Mouse (Mus musculus) fibroblast of lung, adult 2 months (primary cell): Measurements from ENCODE around the gene Pdk2.
"Not testable (repeated sequence)": the region's sequence is repeated elsewhere in the genome, so short reads cannot be mapped to it uniquely, and the experiment has no call there.

Experiments used
- DNase-seq: peaks from one replicate; pipeline ENCODE4 v3.0.0-alpha.2; 2011; ENCODE audit warnings: low read depth

The Pdk2 gene

DNA sequence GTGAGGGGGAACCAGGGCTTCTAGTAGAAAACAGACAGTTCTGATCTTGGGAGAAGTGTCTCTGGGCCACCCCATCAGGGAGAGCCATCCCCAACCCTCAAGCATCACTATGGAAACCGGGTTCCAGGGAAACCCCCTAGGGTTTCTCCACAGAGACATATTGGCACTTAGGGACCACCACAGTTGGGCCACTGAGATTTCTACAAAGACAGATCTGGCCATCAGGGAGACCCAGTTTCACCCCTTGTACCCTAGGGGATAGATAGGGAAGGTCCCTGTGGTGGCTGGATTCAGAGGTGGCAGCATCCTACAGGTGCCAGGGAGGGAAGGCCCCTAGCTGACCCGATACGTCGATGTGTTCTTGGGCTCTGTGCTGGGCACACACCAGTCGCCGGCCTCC, 14.3 kb downstream of the Pdk2 start:
- no peak for DNase-seq

DNA sequence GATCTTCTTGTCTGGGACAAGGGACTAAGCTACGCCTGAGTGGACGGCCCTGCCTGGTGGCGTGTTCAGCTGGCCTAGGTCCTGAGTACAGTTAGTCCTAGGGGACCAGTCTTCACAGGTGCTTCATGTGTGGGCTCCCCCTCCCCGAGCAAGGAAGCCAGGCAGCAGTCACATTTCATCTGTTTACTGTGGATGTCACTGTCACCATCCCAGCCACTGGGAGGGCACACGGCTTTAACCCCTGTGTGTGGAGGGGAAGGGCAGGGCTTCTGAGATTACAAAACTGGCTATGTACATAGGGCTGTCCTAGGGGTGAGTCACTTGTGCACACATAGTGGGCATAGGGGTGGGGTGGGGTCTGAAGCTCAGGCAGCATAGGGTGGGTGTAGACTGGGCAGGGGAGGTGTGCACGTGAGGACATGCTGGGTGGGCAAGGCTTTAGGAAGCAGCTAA, 15.0 kb downstream of the Pdk2 start:
- no peak for DNase-seq

DNA sequence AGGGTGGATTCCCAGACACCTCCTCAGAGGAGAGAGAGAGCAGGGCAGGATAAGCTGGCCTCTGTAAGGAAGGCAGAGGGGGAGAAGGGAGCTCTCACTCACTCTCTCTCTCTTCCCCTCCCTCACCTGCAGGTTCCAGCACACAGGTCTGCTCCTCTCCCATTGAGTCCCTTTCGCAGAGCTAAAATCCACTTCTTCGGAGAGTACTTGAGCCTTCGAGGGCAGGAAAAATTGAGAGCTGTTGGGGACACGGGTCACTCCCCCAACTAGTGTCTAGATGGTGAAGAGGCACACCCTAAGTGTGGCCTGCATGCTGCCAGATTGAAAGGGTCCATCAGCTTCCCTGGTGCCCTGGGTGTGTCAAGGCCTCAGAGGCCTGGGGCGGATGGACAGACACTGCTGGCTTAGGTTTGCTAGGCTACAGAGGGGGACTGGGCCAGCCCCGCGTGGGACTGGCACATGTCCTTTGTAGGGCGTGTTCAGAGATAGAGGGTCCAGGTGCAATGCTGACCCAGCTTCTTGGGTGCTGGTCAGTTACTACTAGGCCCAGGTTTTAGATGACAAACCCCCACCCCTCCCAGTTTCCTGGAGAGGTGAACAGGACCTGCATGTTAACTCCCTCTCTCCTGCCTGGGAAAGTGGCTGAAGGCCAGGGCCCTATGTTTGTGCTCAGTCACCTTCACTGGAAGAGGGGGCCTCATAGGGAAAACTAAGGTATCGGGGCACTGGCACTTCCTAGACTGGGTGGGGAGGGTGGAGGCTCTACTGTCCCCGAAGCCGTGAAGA, 15.7 kb downstream of the Pdk2 start:
- DNase-seq, result no peak

DNA sequence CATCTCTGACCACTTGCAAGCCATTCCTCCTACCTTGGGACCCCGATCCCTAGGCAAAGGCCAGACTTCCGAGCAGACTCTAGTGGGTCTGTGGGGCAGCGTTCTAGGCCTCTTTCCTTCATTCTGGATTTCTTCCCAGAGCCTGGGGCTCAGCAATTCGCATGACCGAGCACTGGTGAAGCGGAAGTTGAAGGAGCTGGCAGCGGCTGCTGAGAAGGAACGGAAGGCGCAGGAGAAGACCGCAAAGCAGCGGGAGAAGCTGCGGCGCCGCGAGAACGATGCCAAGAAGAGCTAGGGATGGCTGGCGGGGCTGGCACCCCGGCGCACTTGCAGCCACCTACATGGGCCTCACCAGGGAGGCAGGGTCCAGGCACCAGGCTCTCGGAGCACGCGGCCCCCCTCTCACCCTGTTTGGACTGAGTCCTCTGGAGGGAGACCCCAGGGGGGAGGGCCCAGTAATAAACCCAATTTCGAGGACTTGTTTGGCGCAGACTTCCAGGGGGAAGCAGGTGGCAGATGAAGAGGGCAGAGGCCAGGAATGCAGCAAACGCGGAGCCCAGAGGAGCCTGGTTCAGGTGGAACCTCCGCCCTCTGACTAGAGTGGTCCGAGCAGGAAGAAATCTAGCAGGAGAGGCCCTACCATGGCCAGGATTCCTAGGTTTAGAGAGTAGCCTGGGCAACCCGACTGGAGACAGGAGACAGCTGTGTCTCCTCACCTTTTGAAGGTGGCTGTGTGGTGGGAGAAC, 16.5 kb downstream of the Pdk2 start:
- no peak for DNase-seq

DNA sequence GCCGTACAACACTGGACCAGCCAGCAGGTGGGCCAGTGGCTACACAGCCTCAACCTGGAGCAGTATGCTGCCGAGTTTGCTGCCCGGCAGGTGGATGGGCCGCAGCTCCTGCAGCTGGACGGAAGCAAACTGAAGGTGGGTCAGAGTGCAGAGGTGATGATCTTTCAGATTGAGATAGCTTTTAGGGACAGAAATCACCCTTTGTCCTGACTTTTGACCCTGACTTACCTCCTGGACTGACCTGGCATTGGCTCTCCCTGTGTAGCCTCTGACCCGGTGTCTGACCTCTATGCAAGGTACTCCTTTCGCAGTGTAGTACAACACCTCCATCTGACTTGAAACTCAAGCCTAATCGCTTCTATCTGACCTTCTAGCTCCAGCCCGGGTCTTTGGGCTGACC, 17.7 kb downstream of the Pdk2 start:
- DNase-seq, result no peak

DNA sequence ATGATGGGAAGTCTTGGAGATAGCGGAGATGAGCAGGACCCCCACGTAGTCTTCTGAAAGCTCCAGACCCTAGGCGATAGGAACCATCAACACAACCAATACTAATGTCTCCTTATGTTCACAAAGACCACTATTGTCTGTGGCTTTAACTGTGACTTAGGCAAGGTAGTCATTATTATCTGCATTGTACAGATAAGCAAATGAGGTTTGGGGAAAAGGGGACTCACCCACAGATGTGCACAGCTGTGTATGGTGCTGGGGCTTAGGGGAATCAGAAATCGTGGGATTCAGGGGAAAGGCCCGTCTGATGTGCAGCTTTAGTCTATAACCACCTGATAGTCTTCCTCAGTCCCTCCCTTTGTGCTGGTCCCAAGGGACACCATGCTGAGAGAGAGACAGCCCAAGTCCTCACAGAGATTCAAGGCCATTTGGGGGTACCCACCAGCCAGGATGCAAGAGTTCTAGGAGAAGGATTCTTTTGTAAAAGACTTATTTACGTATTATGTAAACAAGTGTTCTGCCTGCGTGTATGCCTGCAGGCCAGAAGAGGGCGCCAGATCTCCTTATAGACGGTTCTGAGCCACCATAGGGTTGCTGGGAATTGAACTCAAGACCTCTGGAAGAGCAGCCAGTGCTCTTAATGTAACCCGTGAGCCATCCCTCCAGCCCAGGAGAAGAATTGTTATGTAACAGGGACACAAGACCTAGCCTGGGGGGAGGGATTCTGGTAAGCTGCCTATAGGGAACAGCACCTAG, 18.7 kb downstream of the Pdk2 start:
- DNase-seq, result no peak

DNA sequence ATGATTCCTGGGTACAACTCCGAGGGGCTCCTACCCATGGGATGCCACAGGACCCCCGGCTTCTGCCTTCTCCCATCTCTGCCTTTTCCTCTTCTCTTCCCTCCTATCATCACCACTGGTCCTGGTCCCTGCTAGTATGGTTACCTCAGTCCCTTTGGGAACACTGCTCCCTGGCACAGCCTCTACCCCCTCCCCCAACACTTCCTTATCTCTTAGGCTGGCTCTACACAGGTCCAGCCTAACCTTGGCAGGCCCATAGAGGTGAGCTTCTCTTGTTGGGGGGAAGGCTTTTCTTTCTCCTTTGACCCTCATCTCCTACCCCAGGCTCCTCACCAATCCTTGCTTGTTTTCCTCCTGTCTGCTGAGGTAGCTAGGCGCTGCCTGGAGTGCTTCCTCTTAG, 25.7 kb downstream of the Pdk2 start:
- no peak for DNase-seq

DNA sequence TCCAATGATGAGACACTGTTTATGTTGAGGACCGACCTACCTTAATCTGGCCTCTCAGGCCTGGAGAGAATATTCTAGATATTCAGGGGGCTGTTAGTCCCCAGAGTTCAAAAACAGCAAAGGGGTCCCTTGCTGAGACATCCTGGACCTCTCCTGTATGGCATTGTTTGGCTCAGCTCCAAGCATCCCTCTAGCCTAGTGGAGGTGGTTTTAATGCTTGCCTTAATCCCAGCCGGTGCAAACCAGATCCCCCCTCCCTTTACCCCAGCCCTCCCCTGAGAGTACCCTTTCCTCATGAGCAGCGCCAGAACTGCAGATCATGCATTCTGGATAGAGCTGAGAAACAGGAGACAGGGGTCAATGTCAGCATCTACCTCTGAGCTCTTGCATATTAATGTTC, 28.7 kb downstream of the Pdk2 start:
- DNase-seq, result no peak

DNA sequence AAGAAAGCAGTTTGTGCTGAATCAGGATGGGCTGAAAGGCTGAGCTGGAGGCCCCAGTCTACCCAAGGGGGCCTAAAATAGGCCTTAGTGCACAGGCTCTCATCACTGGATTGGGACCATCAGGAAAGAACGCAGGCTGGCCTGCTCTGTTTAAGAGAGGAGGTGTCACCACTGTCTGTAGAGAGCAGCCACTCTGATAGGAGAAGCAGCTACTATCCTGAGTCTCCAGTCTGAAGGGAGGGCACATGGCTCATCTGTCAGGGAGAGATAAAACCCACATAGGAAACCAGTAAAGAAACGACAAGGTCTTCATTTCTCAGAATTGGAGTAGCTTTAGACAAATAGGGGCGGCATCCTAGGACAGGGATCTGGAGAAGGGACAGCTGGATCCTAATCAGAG, 29.1 kb downstream of the Pdk2 start:
- DNase-seq, result no peak

DNA sequence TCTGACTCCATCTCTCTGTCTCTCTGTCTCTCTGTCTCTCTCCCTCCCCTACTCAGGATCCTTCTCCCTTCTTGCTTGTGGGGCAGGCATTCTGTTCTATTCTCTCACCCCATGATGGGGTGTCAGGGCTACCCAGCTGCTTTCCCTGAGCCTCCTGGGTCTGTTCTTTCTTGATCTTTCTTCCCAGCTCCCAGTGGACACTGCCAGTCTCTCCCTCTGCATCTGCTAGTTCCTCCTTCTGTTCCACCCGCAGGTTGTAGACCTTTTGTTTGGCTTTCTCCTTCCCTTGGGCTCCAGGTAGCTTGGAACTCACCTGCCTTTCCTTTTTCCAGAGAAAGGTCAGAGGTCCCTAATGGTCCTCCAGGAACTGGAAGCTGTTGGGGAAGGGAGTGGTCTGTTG, 29.7 kb downstream of the Pdk2 start:
- no peak for DNase-seq

DNA sequence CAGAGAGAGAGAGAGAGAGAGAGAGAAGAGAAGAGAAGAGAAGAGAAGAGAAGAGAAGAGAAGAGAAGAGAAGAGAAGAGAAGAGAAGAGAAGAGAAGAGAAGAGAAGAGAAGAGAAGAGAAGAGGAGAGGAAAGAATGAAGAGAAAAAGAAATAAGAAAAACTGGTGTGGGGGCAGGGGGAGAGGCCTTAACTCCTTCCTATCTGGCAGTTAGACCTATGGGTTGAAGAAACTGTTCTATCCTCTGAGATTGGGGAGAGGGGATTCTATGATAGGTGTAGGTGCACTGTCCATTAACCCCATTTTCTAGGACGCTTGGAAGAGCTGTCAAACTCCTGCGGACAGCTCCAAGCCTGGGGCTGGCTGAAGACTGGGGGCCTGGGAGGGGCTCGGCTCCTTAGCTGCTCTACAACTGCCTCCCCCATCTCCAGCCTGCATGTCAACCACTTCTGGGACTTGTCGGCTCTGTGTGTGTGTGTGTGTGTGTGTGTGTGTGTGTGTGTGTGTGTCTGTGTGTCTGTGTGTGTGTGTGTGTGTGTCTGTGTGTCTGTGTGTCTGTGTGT, 30.2 kb downstream of the Pdk2 start:
- not testable (repeated sequence) for DNase-seq

DNA sequence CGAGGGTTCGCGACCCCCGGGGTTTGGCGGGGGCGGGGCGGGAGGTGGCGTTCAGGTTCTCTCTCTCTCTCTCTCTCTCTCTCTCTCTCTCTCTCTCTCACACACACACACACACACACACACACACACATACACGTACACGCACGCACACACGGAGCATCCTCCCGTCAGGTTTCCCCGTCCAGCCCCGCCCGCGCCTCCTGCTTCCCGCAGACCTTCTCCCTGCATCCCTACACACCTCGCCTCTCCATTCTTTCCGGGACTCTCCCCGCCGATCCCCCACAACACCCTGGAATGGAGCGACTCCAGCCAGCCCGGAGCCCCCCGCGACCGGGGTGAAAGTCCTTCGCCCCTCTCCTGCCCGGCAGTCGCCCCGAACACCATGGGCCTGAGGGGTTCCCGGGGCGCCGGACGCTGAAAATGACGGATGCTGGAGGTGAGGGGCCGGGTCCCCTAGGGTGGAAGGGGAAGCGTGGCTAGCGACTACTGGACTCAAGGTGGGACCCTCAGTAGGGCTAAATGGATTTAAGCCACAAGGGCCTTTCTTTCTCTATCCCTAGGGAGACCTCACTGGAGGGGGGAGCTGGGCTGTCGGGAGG, 30.9 kb downstream of the Pdk2 start:
- DNase-seq, result no peak

DNA sequence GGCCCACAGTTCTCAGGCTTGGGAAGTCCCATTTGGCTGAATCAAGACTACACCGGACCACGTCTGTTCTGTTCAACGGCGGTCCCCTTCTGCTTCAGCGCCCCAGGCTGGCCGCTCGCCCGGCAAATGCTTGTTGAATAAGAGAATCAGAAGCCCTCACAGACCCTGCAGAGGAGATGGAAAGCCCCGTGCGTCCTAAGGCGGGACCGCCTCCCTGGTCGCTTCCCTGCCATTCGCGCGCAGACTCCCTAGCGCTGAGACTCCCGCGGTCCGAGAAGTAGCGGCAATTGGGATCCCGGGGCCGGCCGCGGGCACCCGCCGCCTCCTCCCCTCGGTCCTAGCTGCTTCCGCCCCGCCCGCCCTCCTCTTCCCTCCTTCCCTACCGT, 31.5 kb downstream of the Pdk2 start, which contains the start of gene Samd14:
TSS of gene Samd14 (plus strand) at position 251 of the 386 bp plus-strand sequence.
- DNase-seq, result no peak

DNA sequence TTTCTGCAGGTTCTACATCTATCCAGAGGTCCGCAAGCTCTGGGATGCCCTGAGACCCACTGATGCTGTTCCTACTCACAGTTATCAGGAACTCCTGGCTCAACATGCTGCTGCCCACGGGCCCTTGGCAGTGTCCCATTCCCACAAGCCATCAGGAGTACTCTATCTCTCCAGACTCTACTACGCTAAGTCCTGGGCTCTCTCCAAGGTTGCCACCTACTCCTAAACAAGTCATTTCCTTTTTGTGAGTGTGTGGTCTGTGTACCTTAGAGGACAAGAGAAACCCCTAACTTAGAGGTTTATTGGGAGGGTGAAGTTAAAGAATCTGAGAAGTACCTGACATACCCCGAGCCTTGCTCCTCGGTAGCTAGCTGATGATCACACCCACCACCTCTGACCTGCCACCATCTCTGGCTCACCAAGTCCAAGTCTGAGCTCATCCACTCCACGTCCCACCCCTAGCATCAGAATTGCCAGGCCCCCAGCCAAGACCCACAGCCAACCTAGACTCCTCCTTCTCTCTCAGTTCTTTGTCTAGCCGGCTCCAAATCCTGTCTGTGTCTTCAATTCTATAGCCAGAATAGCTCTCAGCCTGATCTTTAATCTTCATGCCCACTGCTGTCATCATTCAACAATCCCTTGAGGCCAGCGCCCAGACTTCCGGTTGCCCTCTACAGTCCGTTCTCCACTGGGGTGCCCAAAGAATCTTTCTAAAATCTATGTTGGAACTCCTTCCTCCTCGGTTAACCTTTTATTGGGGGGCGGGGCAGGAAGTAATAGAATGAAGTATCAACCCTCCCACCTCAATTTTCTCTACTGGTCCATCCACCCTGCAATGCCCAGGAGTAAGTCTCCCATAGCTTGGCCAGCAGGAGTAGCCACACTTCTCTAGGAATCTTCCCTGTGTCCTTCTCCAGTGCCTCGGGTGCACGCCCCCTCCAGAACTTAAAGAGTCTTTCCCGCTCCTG, 32.2 kb downstream of the Pdk2 start:
- no peak for DNase-seq

DNA sequence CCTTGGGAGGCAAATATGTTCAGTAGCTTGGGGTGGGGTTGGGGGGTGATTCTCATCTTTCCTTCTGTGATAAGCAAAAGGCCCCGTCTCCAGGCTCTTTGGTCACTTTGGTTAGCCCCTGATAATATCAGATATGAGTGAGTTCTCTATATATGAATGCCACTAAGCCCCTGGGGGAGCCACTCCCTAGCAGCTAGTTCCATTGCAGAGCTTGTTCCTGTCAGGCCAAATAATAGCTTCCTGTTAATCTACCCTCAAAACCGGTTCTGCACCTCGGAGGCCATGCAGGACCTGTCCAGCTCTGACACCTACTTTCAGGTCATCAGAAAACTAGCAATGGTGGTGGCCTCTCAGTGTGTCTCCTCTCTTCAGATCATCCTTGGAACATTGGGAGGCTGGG, 33.7 kb downstream of the Pdk2 start:
- DNase-seq, result no peak

DNA sequence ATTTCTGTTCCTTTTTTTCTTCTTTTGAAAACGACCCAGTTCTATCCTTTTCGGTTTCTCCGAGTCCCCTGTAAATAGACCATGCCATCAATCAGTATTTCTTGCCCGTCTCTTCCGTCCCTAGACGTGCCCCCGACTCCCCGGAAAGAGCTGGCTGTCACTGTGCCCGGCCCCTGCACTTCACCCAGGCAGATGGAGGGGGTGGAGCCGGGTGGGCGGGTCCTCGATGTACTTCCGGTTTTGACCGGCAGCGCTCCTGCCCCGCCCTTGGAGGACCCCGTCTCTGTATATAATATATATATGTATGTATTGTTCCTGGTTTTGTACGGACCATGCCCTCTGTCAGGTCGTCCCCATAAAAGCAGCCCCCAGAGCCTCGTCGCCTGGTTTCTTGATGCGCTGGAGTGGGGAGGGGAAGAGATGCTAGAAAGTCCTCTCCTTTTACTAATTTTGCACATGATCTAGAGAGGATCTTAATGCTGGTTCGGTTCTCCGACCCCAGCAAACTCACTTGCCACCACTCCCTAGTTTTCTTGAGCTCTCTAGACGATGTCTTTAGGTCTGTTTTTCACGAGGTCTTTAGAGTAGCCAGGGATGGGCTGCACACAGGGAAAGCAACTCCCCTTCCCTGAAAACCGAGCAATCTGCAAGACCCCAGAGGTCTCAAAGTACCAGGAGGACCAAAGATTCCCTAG, 34.5 kb downstream of the Pdk2 start:
- no peak for DNase-seq

DNA sequence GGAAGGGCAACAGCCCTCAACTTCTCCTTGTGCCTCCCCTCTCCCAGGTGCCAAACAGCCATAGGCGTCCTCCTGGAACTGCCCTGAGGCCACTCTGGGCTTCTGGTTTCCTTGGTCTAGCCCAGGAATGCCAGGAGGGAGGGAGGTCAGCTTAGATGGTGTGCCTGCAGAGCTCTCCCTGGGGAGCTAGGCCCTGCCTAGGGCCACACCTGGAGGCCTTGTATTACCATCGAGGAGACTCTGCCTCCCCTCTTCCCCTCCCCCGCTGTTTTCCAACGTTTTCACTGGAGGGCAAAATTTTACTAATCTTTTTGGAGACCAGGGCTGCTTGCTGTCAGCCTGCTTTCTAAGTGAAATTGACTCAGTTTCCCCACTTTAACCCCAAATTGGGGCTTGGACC, 35.1 kb downstream of the Pdk2 start:
- no peak for DNase-seq

DNA sequence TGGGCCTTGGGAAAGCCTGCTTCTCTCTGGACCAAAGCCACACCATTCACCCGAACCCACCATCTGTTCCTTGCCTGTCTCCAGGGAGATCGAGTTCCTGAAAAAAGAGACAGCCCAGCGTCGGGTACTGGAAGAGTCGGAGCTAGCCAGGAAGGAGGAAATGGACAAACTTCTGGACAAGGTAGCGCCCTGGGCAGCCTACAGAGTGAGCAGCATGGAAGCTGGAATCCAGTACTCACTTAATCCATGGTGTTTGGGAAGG, 36.3 kb downstream of the Pdk2 start:
- no peak for DNase-seq

DNA sequence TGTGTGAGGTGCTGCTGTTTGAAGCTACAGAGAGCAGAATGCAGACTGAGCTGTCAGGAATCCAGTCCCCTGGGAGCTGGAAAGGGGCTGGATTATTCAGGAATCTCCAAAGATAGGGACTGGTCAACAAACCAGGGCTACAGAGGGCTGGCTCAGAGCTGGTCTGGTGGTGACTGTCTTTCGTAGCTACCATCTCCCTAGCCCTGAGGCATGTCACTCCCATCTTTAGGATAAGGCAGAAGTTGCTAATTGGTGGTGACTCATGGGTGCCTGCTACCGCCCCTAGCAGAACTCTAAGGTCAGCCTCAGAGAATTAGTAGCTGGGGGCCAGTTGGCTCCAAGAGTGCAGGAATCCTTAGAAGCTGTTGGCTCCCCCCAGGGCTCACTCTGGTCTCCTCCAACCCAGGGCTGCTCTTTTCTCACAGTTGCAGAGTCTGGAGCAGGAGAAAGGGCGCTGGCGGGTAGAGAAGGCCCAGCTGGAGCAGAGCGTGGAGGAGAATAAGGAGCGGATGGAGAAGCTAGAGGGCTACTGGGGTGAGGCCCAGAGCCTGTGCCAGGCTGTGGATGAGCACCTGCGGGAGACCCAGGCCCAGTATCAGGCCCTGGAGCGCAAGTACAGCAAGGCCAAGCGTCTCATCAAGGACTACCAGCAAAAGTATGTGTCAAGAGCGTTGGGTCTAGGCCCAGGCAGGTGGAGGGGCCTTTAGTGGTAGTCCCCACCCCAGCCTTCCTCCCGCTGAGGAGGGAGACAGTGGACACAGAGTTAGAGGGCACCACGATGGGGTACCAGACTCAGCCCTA, 36.8 kb downstream of the Pdk2 start:
- DNase-seq, result no peak

DNA sequence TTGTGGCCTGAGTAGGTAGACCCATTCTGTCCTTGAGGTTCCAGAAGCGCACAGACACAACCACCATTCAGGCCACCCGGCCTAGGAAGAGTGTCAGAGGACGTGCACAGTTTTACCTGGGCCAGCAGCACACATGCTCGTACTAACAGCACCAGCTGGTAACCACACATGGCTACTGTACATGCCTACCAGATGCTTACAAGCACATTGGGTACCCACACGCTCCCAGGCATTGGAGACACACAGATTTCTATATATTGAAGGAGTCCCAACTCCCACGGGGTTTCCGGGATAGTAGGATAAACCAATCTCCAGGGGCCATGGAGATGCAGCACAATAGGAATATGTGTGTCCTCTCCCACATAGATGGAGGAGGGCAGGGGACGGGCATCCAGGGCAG, 38.4 kb downstream of the Pdk2 start:
- DNase-seq, result no peak
